Mouse (Mus musculus): Measurements from ENCODE around the gene Map3k14.

GRCm38 (mm10) chr11:103232966-103233365 is 34.3 kb downstream of the Map3k14 start:
- TF ChIP-seq GATA1 (IDR thresholded peaks at IDR 0.05; ENCODE audit: borderline replicate concordance, low read length) = no peak
- no peak for TF ChIP-seq FLI1 (IDR thresholded peaks at IDR 0.05; ENCODE audit: low read length)

All from megakaryocyte, embryonic 14.5 days (primary cell).